Mouse (Mus musculus) lung, postnatal 0 days (tissue): ENCODE results near the gene S1pr1.

Source experiments
- CTCF ChIP-seq: IDR thresholded peaks from 2 replicates; pipeline ENCODE4 v1.5.1; 2016; ENCODE audit warnings: antibody characterized with exemption, mild to moderate bottlenecking
- EP300 ChIP-seq: IDR thresholded peaks from 2 replicates; pipeline ENCODE4 v1.6.1; 2016; ENCODE audit warnings: antibody characterized with exemption, mild to moderate bottlenecking, control low read depth

DNA sequence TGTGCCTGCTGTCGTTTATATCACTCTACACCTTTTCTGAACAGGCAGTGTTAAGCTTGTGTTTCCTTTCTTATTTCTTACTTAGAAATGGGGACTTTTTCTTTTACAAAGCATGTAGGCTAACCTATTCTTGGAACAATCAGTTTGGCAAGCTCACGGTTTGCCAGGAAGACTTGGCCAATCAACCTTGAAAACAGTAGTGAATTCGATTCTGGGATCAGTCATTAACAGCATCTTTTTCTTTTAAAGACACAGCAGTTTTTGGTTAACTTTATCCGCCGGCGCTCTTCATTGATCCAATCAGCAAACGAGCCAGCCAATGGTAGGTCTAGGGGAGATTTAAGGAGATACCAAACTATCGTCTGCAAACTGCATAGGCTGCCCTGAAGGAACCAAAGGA is 31.6 kb upstream of the S1pr1 start:
- TF ChIP-seq CTCF, result no peak
- no peak for TF ChIP-seq EP300
